Comparison of ENCODE assay signal across 10 mouse cellular contexts in the genomic region with DNA sequence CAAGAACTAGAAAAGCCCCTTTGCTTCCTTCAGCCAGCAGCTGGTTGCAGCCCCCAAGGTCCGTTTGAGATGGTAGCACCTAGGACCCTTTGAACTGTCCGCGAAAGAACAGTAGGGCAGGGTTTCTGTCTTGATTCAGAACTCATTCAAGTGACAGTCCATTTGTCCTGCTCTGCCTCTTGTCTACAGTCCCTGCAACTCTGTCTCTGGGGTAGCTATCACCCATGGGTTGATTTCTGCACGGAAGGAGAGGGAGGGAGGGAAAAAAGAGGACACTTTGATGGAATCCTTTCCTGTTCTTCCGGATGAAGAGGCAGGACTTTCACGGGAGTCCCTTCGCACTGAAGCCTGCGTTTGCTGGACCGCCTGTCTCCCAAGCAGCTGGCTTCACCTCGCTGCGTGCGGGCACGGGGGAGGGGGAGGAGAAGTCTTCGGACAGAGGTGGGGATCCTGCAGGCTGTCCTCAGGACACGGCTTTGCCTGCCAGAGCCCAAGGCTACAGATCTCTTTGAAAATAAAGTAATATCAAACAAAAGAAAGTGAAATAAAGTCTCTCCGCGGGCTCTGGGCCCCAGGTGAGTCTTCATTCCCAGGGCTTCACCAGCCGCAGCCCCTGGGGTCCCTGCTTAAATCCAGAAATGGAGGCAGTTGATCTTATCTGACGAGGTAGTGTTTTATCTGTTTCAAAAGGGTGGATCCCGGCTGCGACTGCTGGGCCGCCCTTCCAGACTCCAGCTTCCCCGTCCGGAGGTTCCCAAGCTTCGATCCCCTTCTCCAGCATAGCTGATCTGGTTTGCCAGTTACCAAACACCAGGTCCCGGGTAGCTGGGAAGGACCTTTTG. TPM values are rescaled to one million over a fixed set of nuclear protein-coding genes. Genes with fewer than 3 reads are reported as not detected.
DNase-seq lines count a peak whose midpoint lies in the region; ATAC-seq and TF ChIP-seq lines count a peak whose summit lies in the region.
"Had no signal": no experiment of that assay in that cellular context is flagged by ENCODE, and none has a peak within 500 bp of the region (broad histone marks: within the 10 kb centered on the region; RNA-seq: fewer than 3 reads in every experiment).

No protein-coding gene starts in this region.

- no peaks in the 10 kb centered on the region; the same call in 1 of the 2 replicates for H3K4me1 ChIP-seq in liver, embryonic 11.5 days (replicated peaks; ENCODE audit: control insufficient read depth, insufficient read depth, low read length)
- H3K4me1 ChIP-seq in intestine, embryonic 14.5 days (replicated peaks; ENCODE audit: control insufficient read depth, insufficient read depth, low read length) = no peaks in the 10 kb centered on the region
- H3K4me1 ChIP-seq in liver, postnatal 0 days (ENCODE audit: insufficient read depth) = peaks cover 4% of the 10 kb centered on the region
- H3K4me1 ChIP-seq: liver, embryonic 15.5 days had no signal

- H3K9me3 ChIP-seq in liver, embryonic 11.5 days (ENCODE audit: control insufficient read depth, low read length) = no peaks in the 10 kb centered on the region
- H3K9me3 ChIP-seq in intestine, embryonic 14.5 days (ENCODE audit: control insufficient read depth, low read length) = no peaks in the 10 kb centered on the region
- H3K9me3 ChIP-seq in liver, postnatal 0 days (ENCODE audit: low read length) = no peaks in the 10 kb centered on the region
- H3K9me3 ChIP-seq: liver, embryonic 15.5 days had no signal

- no peak for TF ChIP-seq CTCF in liver, postnatal 0 days (IDR thresholded peaks at IDR 0.05; ENCODE audit: low read depth)

- no peak for ATAC-seq in liver, embryonic 11.5 days (replicated peaks; ENCODE audit: low FRiP score)
- ATAC-seq in intestine, embryonic 14.5 days (replicated peaks; ENCODE audit: low FRiP score, low TSS enrichment, low read depth) = no peak
- ATAC-seq in liver, postnatal 0 days = no peak

- no peak overlapping the region for H3K27ac ChIP-seq in liver, embryonic 11.5 days (ENCODE audit: low read depth, low read length)
- peak overlapping the region; percentile 65; the same call in 1 of the 2 replicates for H3K27ac ChIP-seq in intestine, embryonic 14.5 days (ENCODE audit: low read depth)
- H3K27ac ChIP-seq in liver, postnatal 0 days (ENCODE audit: low read depth) = no peak overlapping the region
- H3K27ac ChIP-seq: liver, embryonic 15.5 days had no signal

- DNase-seq in liver, embryonic 11.5 days (ENCODE audit: low spot score) = no peak
- DNase-seq in liver = no peak
- peak; percentile 32 for DNase-seq in embryo, embryonic 10 days (ENCODE audit: low spot score)
- peak; percentile 76 for DNase-seq in intestine, embryonic 14.5 days (ENCODE audit: low spot score)
- no peak for DNase-seq in liver, postnatal 0 days
- DNase-seq in thymus, postnatal 14 days = no peak
- no peak for DNase-seq in adrenal gland, postnatal 14 days
- DNase-seq in layer of hippocampus, adult 11-12 months (ENCODE audit: low spot score) = no peak
- DNase-seq: cerebellum, adult 18-20 months had no signal

- peak overlapping the region; percentile 48 for H3K4me2 ChIP-seq in liver, embryonic 11.5 days
- H3K4me2 ChIP-seq in intestine, embryonic 14.5 days (ENCODE audit: low read length) = peak overlapping the region; percentile 40
- H3K4me2 ChIP-seq in liver, postnatal 0 days (ENCODE audit: low read depth, low read length) = peak overlapping the region; percentile 40
- H3K4me2 ChIP-seq: liver, embryonic 15.5 days had no signal

- WGBS in liver, embryonic 11.5 days = 2% methylated on average over 26 of the region's 26 CpGs
- under 1% methylated on average over 26 of the region's 26 CpGs for WGBS in intestine, embryonic 14.5 days
- 3% methylated on average over 26 of the region's 26 CpGs for WGBS in liver, postnatal 0 days (ENCODE audit: insufficient replicate concordance)

- H3K27me3 ChIP-seq in liver, embryonic 11.5 days (replicated peaks; ENCODE audit: control insufficient read depth, insufficient read depth, low read length) = peaks cover 92% of the 10 kb centered on the region
- H3K27me3 ChIP-seq in intestine, embryonic 14.5 days (replicated peaks; ENCODE audit: control insufficient read depth, insufficient read depth, low read length) = peaks cover 92% of the 10 kb centered on the region
- H3K27me3 ChIP-seq in liver, postnatal 0 days (ENCODE audit: insufficient read depth, low read length) = peaks cover 85% of the 10 kb centered on the region

- peak overlapping the region; percentile 23 for H3K4me3 ChIP-seq in liver, embryonic 11.5 days (ENCODE audit: low read depth, low read length)
- peak overlapping the region; percentile 35 for H3K4me3 ChIP-seq in intestine, embryonic 14.5 days (ENCODE audit: low read depth, low read length)
- H3K4me3 ChIP-seq in liver, postnatal 0 days (ENCODE audit: low read depth, low read length) = peak overlapping the region; percentile 16; the same call in 1 of the 2 replicates
- H3K4me3 ChIP-seq: liver, embryonic 15.5 days had no signal

- H3K36me3 ChIP-seq in liver, embryonic 11.5 days (ENCODE audit: control insufficient read depth, insufficient read depth, low read length) = no peaks in the 10 kb centered on the region
- no peaks in the 10 kb centered on the region for H3K36me3 ChIP-seq in intestine, embryonic 14.5 days (ENCODE audit: control insufficient read depth, insufficient read depth, low read length)
- no peaks in the 10 kb centered on the region for H3K36me3 ChIP-seq in liver, postnatal 0 days (replicated peaks; ENCODE audit: insufficient read depth, low read length)
- H3K36me3 ChIP-seq: liver, embryonic 15.5 days had no signal

- TF ChIP-seq EP300 in liver, postnatal 0 days (IDR thresholded peaks at IDR 0.05; ENCODE audit: low read depth) = no peak

- H3K9ac ChIP-seq in liver, embryonic 11.5 days (ENCODE audit: low read depth, low read length) = no peak overlapping the region
- H3K9ac ChIP-seq in intestine, embryonic 14.5 days (ENCODE audit: low read length) = peak overlapping the region; percentile 36
- no peak overlapping the region for H3K9ac ChIP-seq in liver, postnatal 0 days (replicated peaks)
- H3K9ac ChIP-seq: liver, embryonic 15.5 days had no signal

RNA-seq across cellular contexts. Expression of a gene that starts 24.5 kb away (rescaled TPM):
- 17.7 and 23.1 TPM in 2 replicates for polyA plus RNA-seq in liver, embryonic 11.5 days (2014; fragmentation: Nextera tagmentation; extraction: Ambion mirVana)
- polyA plus RNA-seq in intestine, embryonic 14.5 days (2014; fragmentation: Nextera tagmentation; extraction: Ambion mirVana) = 35.6 and 48.0 TPM in 2 replicates
- 0.20 and 0.33 TPM in 2 replicates for polyA plus RNA-seq in liver, postnatal 0 days (2015; fragmentation: Nextera tagmentation; extraction: Ambion mirVana)
- total RNA-seq in adrenal gland, postnatal 14 days (2021) = 0.41 TPM in 1 of 2 replicates, not detected in the other

Comparison
In these comparisons a context has a peak if more than half of its experiments do, and no peak if none do; other contexts are left out.
1. RNA of a gene that starts 24.5 kb away (polyA plus RNA-seq): 35.6 to 48.0 TPM in intestine, embryonic 14.5 days and 17.7 to 23.1 TPM in liver, embryonic 11.5 days; 0.20 to 0.33 TPM in liver, postnatal 0 days; every median in the first group is over 10 times any median in the second.
2. DNase-seq: peak in embryo, embryonic 10 days (single experiment) and intestine, embryonic 14.5 days (single experiment); none in liver, embryonic 11.5 days (single experiment), liver (single experiment), liver, postnatal 0 days (single experiment), thymus, postnatal 14 days (single experiment), adrenal gland, postnatal 14 days (single experiment) and layer of hippocampus, adult 11-12 months (single experiment).
3. Peak in every context shown above with its lines, with median percentiles within 50 percentile points of each other: H3K4me2 ChIP-seq and H3K4me3 ChIP-seq.